Mouse (Mus musculus) thymus, postnatal 0 days (tissue): ENCODE measurements around the gene Ninj2. TPM values are rescaled to one million over a fixed set of nuclear protein-coding genes. Genes with fewer than 3 reads are reported as not detected.

Experiments
- polyA plus RNA-seq: library from polyadenylated mRNA; unstranded; fragments of >200 nt; fragmentation: Nextera tagmentation; extraction: Ambion mirVana; gene quantifications from 2 replicates; pipeline ENCODE4 v1.2.1, GENCODE M21; 2015

Ninj2 gene
- polyA plus RNA-seq, 1 experiment from 2014 or later: 0.51 TPM

Other genes with a start within 250 kb of the Ninj2 start
- 3.8 and 4.7 TPM in 2 replicates for gene Erc1, start 245.2 kb upstream of the Ninj2 start, polyA plus RNA-seq
- 20.3 and 23.2 TPM in 2 replicates for gene Rad52, start 190.7 kb upstream of the Ninj2 start, polyA plus RNA-seq
- 47.9 and 70.7 TPM in 2 replicates for gene Wnk1, start 54.7 kb upstream of the Ninj2 start, polyA plus RNA-seq
- gene D330020A13Rik, start 201.0 kb downstream of the Ninj2 start, polyA plus RNA-seq: 0.13 TPM in 1 of 2 replicates, not detected in the other
- 0.10 and 0.13 TPM in 2 replicates for gene B4galnt3, start 201.2 kb downstream of the Ninj2 start, polyA plus RNA-seq